Mouse (Mus musculus) megakaryocyte progenitor cell, adult 5-6 weeks (primary cell): ENCODE results near the gene Polh. TPM values are rescaled to one million over a fixed set of nuclear protein-coding genes. Genes with fewer than 3 reads are reported as not detected.
A peak's percentile ranks its signal among the peaks of the same experiment; 100 is the strongest.

Source experiments
- ATAC-seq: replicated peaks from 2 replicates; pipeline ENCODE4 v1.8.0; 2016; ENCODE audit warnings: mild to moderate bottlenecking, moderate TSS enrichment, inconsistent platforms; ENCODE audit not compliant: poor library complexity
- total RNA-seq, 2 experiments: library from RNA; stranded (forward) in 1 of 2; stranded (reverse) in 1 of 2; fragments of 157-497, 149-512 nt in 1 of 2; fragments of 200-1000 nt in 1 of 2; gene quantifications; 2 replicates each; pipeline versions ENCODE4 v1.2.3 to v1.2.4; 2015 to 2017

The Polh gene
- total RNA-seq, 2 experiments from 2014 or later: 17.7 to 26.9 TPM

GRCm38 (mm10) chr17:46138563-46139236 lies 63.7 kb downstream of the Polh start:
- peak; percentile 78 for ATAC-seq

DNA sequence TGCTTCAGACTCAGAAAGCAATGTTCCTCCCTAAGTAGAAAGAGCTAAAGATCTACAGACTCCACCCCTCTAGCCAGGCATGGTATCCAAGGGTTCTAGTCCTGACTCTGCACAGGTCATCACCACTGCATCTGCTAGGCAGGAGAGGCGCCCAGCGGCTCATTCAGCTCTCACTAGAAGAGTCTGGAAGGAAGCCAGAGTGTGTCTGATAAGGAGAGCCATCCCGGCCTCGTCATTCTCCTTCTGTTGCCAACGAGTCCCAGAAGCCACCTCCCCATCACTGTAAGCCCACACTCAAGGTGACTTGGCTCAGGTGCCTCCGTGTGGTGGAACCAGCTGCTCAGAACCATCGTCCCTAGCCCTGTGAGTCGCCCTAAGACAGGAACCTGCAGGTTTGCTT lies 69.6 kb downstream of the Polh start:
- peak; percentile 72 for ATAC-seq

DNA sequence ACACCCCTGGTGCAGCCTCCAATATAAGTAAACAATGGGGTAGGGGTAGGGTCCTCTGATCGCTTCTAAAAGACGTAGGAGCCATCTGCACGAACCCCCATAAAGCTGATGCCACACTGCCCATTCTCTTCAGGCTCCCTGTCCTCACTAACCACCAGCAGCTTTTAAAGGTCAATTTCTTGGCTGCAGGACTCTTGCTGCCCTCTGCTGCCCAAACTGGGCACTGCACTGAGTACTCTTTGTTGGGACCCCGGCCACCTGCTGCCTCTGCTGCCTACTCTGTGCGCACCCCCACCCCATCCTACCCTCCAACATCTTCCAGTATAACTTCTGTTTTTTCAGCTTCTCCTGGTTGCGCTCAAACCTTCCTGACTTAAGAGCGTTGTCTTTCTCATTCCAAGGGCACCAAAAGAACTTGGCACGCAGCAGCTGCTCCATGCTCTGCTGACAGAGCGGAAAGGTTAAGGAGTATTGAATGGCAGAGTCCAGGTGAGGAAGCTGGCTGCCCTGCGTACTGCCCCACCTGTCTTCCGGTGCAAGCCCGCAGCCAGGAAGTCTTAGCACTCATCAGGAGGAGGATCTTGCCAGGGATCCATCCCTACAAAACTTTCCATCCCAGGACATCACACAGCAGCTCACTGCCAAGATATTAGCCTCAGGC lies 70.3 kb downstream of the Polh start:
- peak; percentile 85 for ATAC-seq

- no peak for ATAC-seq
These were observed 72.5 kb downstream of the Polh start for GRCm38 (mm10) chr17:46129741-46130498.

GRCm38 (mm10) chr17:46127814-46128493 lies 74.5 kb downstream of the Polh start:
- ATAC-seq: no peak

GRCm38 (mm10) chr17:46126608-46127007 lies 75.8 kb downstream of the Polh start:
- ATAC-seq: no peak

- ATAC-seq: no peak
These were observed 78.3 kb downstream of the Polh start for GRCm38 (mm10) chr17:46123953-46124700.

- ATAC-seq: no peak
These were observed 79.2 kb downstream of the Polh start for GRCm38 (mm10) chr17:46123285-46123684.

DNA sequence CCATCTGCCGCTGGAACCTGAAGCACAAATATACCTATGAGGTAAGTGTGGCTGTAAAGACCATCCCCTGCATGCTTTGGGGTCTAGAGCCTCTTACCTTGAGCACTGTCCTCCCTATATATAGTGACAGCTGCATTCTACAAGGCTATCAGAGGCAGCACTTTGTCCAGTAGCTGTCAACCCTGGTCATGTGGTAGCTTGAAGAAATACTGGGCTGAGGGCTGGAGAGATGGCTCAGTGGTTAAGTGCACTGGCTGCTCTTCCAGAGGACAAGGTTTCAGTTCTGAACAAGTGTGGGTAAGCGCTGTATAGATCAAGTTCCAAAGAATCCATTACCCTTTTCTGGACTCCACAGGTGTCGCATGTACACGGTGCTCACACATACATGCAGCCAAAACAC lies 79.7 kb downstream of the Polh start:
- ATAC-seq: no peak

Other genes with a start within 250 kb of the Polh start
- 32.8 and 38.3 TPM in 2 replicates for gene Vegfa, start 170.3 kb downstream of the Polh start, total RNA-seq (2015)
- gene Vegfa, start 170.3 kb downstream of the Polh start, total RNA-seq (2017): 47.8 and 54.2 TPM in 2 replicates
- 50.5 and 56.3 TPM in 2 replicates for gene Mrps18a, start 91.7 kb downstream of the Polh start, total RNA-seq (2015)
- gene Mrps18a, start 91.7 kb downstream of the Polh start, total RNA-seq (2017): 55.4 and 59.2 TPM in 2 replicates
- gene Rsph9, start 58.4 kb downstream of the Polh start, total RNA-seq (2015): 1.4 TPM in 1 of 2 replicates, not detected in the other
- gene Rsph9, start 58.4 kb downstream of the Polh start, total RNA-seq (2017): 1.4 TPM in 1 of 2 replicates, not detected in the other
- 14.8 and 19.7 TPM in 2 replicates for gene Mad2l1bp, start 49.1 kb downstream of the Polh start, total RNA-seq (2015)
- 4.8 and 6.5 TPM in 2 replicates for gene Mad2l1bp, start 49.1 kb downstream of the Polh start, total RNA-seq (2017)
- 17.4 and 22.2 TPM in 2 replicates for gene Gtpbp2, start 41.6 kb downstream of the Polh start, total RNA-seq (2015)
- gene Gtpbp2, start 41.6 kb downstream of the Polh start, total RNA-seq (2017): 30.7 and 33.2 TPM in 2 replicates
- gene Xpo5, start 137 bp upstream of the Polh start, total RNA-seq (2015): 48.8 and 55.9 TPM in 2 replicates
- 70.3 and 72.0 TPM in 2 replicates for gene Xpo5, start 137 bp upstream of the Polh start, total RNA-seq (2017)
- gene Polr1c, start 45.4 kb upstream of the Polh start, total RNA-seq (2015): 58.7 and 59.9 TPM in 2 replicates
- 55.5 and 60.8 TPM in 2 replicates for gene Polr1c, start 45.4 kb upstream of the Polh start, total RNA-seq (2017)
- 31.0 and 35.9 TPM in 2 replicates for gene Yipf3, start 45.4 kb upstream of the Polh start, total RNA-seq (2015)
- gene Yipf3, start 45.4 kb upstream of the Polh start, total RNA-seq (2017): 28.2 and 30.8 TPM in 2 replicates
- 0.32 and 0.42 TPM in 2 replicates for gene Lrrc73, start 50.9 kb upstream of the Polh start, total RNA-seq (2015)
- not detected in 2 replicates for gene Lrrc73, start 50.9 kb upstream of the Polh start, total RNA-seq (2017)
- 6.4 and 7.0 TPM in 2 replicates for gene Tjap1, start 80.4 kb upstream of the Polh start, total RNA-seq (2015)
- gene Tjap1, start 80.4 kb upstream of the Polh start, total RNA-seq (2017): 8.0 and 12.9 TPM in 2 replicates
- not detected in 2 replicates for gene Dlk2, start 94.8 kb upstream of the Polh start, total RNA-seq (2015)
- gene Dlk2, start 94.8 kb upstream of the Polh start, total RNA-seq (2017): not detected in 2 replicates
- 0.93 and 1.2 TPM in 2 replicates for gene Abcc10, start 125.7 kb upstream of the Polh start, total RNA-seq (2015)
- gene Abcc10, start 125.7 kb upstream of the Polh start, total RNA-seq (2017): 4.1 and 4.2 TPM in 2 replicates
- gene Zfp318, start 181.1 kb upstream of the Polh start, total RNA-seq (2015): 9.3 and 16.6 TPM in 2 replicates
- gene Zfp318, start 181.1 kb upstream of the Polh start, total RNA-seq (2017): 13.1 and 15.7 TPM in 2 replicates
- gene Crip3, start 226.3 kb upstream of the Polh start, total RNA-seq (2015): not detected in 2 replicates
- gene Crip3, start 226.3 kb upstream of the Polh start, total RNA-seq (2017): not detected in 2 replicates
- gene Slc22a7, start 235.8 kb upstream of the Polh start, total RNA-seq (2015): not detected in 2 replicates
- gene Slc22a7, start 235.8 kb upstream of the Polh start, total RNA-seq (2017): not detected in 2 replicates